Comparison of ENCODE assay signal across 8 mouse cellular contexts in the genomic region with DNA sequence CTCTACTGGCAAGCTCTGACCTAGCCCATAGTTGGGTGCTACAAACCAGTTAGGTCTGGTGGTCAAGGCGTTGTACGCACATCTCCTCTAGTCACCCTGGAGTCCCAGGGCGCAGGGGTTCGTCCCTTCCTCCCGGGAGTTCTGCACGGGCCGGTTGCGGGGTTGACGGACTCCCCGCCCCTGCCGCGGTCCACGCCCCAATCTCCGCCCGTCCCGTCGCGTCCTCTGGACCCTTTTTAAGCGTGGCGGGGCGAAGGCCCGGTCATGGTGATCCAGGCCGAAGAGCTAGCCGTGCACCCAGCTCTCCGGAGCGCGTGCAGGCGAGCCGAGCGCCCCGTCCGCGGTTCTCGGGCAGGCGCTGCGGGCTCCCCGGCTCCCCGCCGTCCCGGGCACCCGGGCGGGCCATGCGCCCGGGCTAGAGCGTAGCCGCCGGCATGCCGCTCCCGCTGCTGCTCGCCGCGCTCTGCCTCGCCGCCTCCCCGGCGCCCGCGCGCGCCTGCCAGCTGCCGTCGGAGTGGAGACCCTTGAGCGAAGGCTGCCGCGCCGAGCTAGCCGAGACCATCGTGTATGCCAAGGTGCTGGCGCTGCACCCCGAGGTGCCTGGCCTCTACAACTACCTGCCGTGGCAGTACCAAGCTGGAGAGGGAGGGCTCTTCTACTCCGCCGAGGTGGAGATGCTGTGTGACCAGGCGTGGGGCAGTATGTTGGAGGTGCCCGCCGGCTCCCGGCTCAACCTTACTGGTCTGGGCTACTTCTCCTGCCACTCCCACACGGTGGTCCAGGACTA. TPM values are rescaled to one million over a fixed set of nuclear protein-coding genes. Genes with fewer than 3 reads are reported as not detected.
DNase-seq lines count a peak whose midpoint lies in the region; TF ChIP-seq lines count a peak whose summit lies in the region.

A gene (plus strand): TSS at position 277 of the 787 bp plus-strand sequence.

- DNase-seq in thymus, postnatal 14 days: peak; percentile 3
- DNase-seq in thymus, postnatal 0 days (ENCODE audit: low spot score): no peak
- peak; percentile 10 for DNase-seq in heart, postnatal 25 days (ENCODE audit: low spot score)
- DNase-seq in layer of hippocampus, postnatal 14 days (ENCODE audit: low spot score in 2 of 2): no peak
- DNase-seq in lung, postnatal 4 days: peak; percentile 36 to 59
- no peak for DNase-seq in spleen, postnatal 36 days (ENCODE audit: low spot score in 2 of 2)

- H3K27me3 ChIP-seq in testis, adult 2 months (ENCODE audit: control insufficient read depth, insufficient read depth, low read length): no peaks in the 10 kb centered on the region

- no peak for TF ChIP-seq CTCF in embryonic fibroblast, embryonic 13.5 days (IDR thresholded peaks at IDR 0.05; ENCODE audit: borderline replicate concordance, insufficient read depth, low read length)
- no peak for TF ChIP-seq CTCF in testis, adult 2 months (IDR thresholded peaks at IDR 0.05; ENCODE audit: control insufficient read depth, insufficient read depth, insufficient replicate concordance, low read depth, low read length)

- intact Hi-C loops in heart, postnatal 25 days (cut with DNase I): no loop called here

- H3K36me3 ChIP-seq in testis, adult 2 months (ENCODE audit: control insufficient read depth, insufficient read depth, low read length): no peaks in the 10 kb centered on the region

- H3K27ac ChIP-seq in embryonic fibroblast, embryonic 13.5 days (ENCODE audit: insufficient read depth, low read length): no peak within 1 kb of the TSS
- H3K27ac ChIP-seq in testis, adult 2 months (ENCODE audit: control insufficient read depth, insufficient read depth, low read depth, low read length): no peak within 1 kb of the TSS

- TF ChIP-seq POLR2A in embryonic fibroblast, embryonic 13.5 days (IDR thresholded peaks at IDR 0.05; ENCODE audit: low read depth, low read length): no peak
- TF ChIP-seq POLR2A in testis, adult 2 months (IDR thresholded peaks at IDR 0.05; ENCODE audit: control insufficient read depth, low read depth, low read length): no peak

- peak within 1 kb of the TSS; percentile 24 for H3K4me3 ChIP-seq in embryonic fibroblast, embryonic 13.5 days (ENCODE audit: insufficient read depth, low read length)
- peak within 1 kb of the TSS; percentile 59 for H3K4me3 ChIP-seq in testis, adult 2 months (ENCODE audit: control insufficient read depth, low read depth, low read length)

- H3K4me1 ChIP-seq in embryonic fibroblast, embryonic 13.5 days (ENCODE audit: control insufficient read depth, insufficient read depth, low read length): no peaks in the 10 kb centered on the region
- peaks cover 4% of the 10 kb centered on the region for H3K4me1 ChIP-seq in testis, adult 2 months (ENCODE audit: control insufficient read depth, insufficient read depth, low read length)

RNA-seq across cellular contexts. Expression of the gene that starts here (rescaled TPM):
- 0.29 and 0.32 TPM in 2 replicates for polyA plus RNA-seq in thymus, postnatal 0 days (2015; fragmentation: Nextera tagmentation; extraction: Ambion mirVana)
- polyA plus RNA-seq in embryonic fibroblast, embryonic 13.5 days (2011; ENCODE audit: insufficient read length, low read depth, missing spikeins): 3.4 and 11.5 TPM in 2 replicates
- total RNA-seq in heart, postnatal 25 days (2021): 1 to 10 TPM; 2.9 to 4.5 TPM
- 10 to 100 TPM; 15.2 to 17.7 TPM for total RNA-seq in layer of hippocampus, postnatal 14 days (2021)
- polyA plus RNA-seq in testis, adult 2 months (2012; rRNA removed): 0.94 and 1.2 TPM in 2 replicates

Comparison
In these comparisons a context has a peak if more than half of its experiments do, and no peak if none do; other contexts are left out.
1. DNase-seq: peak in thymus, postnatal 14 days (single experiment), heart, postnatal 25 days (single experiment) and lung, postnatal 4 days (2 of 2); none in thymus, postnatal 0 days (single experiment), layer of hippocampus, postnatal 14 days (0 of 2) and spleen, postnatal 36 days (0 of 2).